Mouse (Mus musculus): Measurements from ENCODE around the gene Rag2. TPM values are rescaled to one million over a fixed set of nuclear protein-coding genes. Genes with fewer than 3 reads are reported as not detected.

Gene Rag2
- polyA plus RNA-seq (2016; fragmentation: Nextera tagmentation; extraction: Ambion mirVana): 0.22 and 0.31 TPM in 2 replicates

- Histone ChIP-seq H3K9me3 (replicated peaks) (no peaks in the 10 kb centered on the region), H3K4me2 (replicated peaks) (no peak within 1 kb of the TSS), H3K27ac (no peak within 1 kb of the TSS), H3K4me3 (no peak within 1 kb of the TSS), H3K27me3 (no peaks in the 10 kb centered on the region), H3K36me3 (no peaks in the 10 kb centered on the region), H3K9ac (no peak within 1 kb of the TSS), H3K4me1 (peaks cover 16% of the 10 kb centered on the region)
- WGBS: 59% methylated on average over 4 of the region's 4 CpGs
- ATAC-seq (ENCODE audit: low FRiP score): no peak
Observed at GRCm38 (mm10) chr2:101624526-101624925, at the start of gene Rag2. Gene Rag2 (plus strand): TSS chr2:101624718.

GRCm38 (mm10) chr2:101577243-101577642 is 47.3 kb upstream of the Rag2 start:
- H3K4me2 ChIP-seq (replicated peaks): no peak overlapping the region
- H3K4me3 ChIP-seq: no peak overlapping the region
- no peaks in the 10 kb centered on the region for H3K4me1 ChIP-seq
- no peaks in the 10 kb centered on the region for H3K27me3 ChIP-seq
- no peak overlapping the region for H3K9ac ChIP-seq
- H3K27ac ChIP-seq: no peak overlapping the region
- no peaks in the 10 kb centered on the region for H3K9me3 ChIP-seq (replicated peaks)
- ATAC-seq (ENCODE audit: low FRiP score): no peak
- WGBS: 86% methylated on average over 4 of the region's 4 CpGs
- H3K36me3 ChIP-seq: no peaks in the 10 kb centered on the region

- no peaks in the 10 kb centered on the region for H3K9me3 ChIP-seq (replicated peaks)
- no peak overlapping the region for H3K9ac ChIP-seq
- no peak for ATAC-seq (ENCODE audit: low FRiP score)
- H3K4me1 ChIP-seq: no peaks in the 10 kb centered on the region
- 82% methylated on average over 2 of the region's 2 CpGs for WGBS
- no peak overlapping the region for H3K4me3 ChIP-seq
- H3K27ac ChIP-seq: no peak overlapping the region
- H3K27me3 ChIP-seq: no peaks in the 10 kb centered on the region
- peaks cover 3% of the 10 kb centered on the region; the same call in 1 of the 2 replicates for H3K36me3 ChIP-seq
- H3K4me2 ChIP-seq (replicated peaks): no peak overlapping the region
Observed at GRCm38 (mm10) chr2:101580027-101580426, 44.5 kb upstream of the Rag2 start.

- H3K9ac ChIP-seq: no peak overlapping the region
- H3K4me3 ChIP-seq: no peak overlapping the region
- no peak overlapping the region for H3K27ac ChIP-seq
- 80% methylated on average over 1 of the region's 1 CpGs for WGBS
- H3K4me1 ChIP-seq: no peaks in the 10 kb centered on the region
- H3K36me3 ChIP-seq: peaks cover 3% of the 10 kb centered on the region; the same call in 1 of the 2 replicates
- no peaks in the 10 kb centered on the region for H3K27me3 ChIP-seq
- no peak for ATAC-seq (ENCODE audit: low FRiP score)
- no peaks in the 10 kb centered on the region for H3K9me3 ChIP-seq (replicated peaks)
- no peak overlapping the region for H3K4me2 ChIP-seq (replicated peaks)
Observed at GRCm38 (mm10) chr2:101580428-101580827, 44.1 kb upstream of the Rag2 start.

DNA sequence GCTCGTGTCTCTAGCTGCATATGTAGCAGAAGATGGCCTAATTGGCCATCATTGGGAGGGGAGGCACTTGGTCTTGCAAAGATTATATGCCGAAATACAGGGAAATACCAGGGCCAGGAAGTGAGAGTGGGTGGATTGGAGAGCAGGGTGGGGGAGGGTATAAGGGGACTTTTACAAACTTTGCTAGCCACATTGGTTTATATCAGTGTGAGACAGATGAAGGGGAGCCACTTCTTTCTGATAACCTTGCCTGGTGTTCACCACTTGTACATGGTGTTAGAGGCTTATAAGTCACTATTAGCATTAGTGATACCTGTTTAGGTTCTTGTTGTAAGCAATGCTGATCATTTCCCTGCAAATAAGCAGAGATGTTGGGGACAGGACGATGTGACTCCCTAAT is 43.5 kb upstream of the Rag2 start:
- no peak for ATAC-seq (ENCODE audit: low FRiP score)
- H3K27me3 ChIP-seq: no peaks in the 10 kb centered on the region
- 82% methylated on average over 3 of the region's 3 CpGs for WGBS
- H3K4me3 ChIP-seq: no peak overlapping the region
- H3K36me3 ChIP-seq: peaks cover 3% of the 10 kb centered on the region; the same call in 1 of the 2 replicates
- H3K4me2 ChIP-seq (replicated peaks): no peak overlapping the region
- no peaks in the 10 kb centered on the region for H3K4me1 ChIP-seq
- no peak overlapping the region for H3K27ac ChIP-seq
- no peak overlapping the region for H3K9ac ChIP-seq
- H3K9me3 ChIP-seq (replicated peaks): no peaks in the 10 kb centered on the region

DNA sequence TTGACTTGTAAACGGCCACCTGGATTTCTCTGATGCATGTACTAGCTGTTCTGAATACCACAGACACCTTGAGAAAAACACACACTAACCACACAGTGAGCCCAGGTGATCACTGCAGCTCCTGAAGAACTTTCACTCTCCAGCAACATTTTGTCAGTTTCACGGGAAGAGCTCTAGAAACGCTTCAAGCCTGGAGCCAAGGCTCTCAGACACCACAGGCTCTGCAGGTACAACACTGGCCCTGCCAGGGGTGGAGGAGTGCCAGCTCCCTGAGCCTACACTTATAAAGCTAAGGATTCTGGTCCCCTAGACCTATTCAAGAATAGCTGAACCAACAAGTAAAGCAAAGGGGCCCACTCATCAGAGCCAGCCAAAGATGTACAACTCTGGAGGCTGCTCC is 43.1 kb upstream of the Rag2 start:
- Histone ChIP-seq H3K36me3 (peaks cover 3% of the 10 kb centered on the region; the same call in 1 of the 2 replicates), H3K4me1 (no peaks in the 10 kb centered on the region), H3K27me3 (no peaks in the 10 kb centered on the region), H3K9me3 (replicated peaks) (no peaks in the 10 kb centered on the region), H3K9ac (no peak overlapping the region), H3K4me3 (no peak overlapping the region), H3K4me2 (replicated peaks) (no peak overlapping the region), H3K27ac (no peak overlapping the region)
- 93% methylated on average over 3 of the region's 3 CpGs for WGBS
- no peak for ATAC-seq (ENCODE audit: low FRiP score)

DNA sequence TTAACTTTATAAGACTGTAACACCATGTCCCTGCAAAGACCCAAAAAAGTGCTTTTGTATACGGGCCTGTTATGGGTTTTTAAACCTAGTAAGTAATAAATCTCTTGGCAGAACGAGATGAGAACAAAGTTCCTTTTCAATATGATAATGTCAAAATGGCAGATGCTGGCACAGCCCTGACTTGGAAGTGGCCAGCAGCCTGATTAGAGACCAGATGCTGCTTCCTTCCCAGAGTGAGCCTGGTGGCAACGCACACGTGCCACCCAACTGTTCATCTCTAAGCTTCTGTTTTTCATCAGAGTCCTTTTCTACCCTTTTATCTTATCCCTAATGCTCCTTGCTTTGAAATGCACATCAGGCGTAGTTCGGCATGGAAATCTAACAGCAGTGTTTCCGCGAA is 33.2 kb upstream of the Rag2 start:
- no peak overlapping the region for H3K27ac ChIP-seq

GRCm38 (mm10) chr2:101592023-101592841 is 32.3 kb upstream of the Rag2 start:
- peaks cover 25% of the 10 kb centered on the region for H3K4me1 ChIP-seq
- no peak overlapping the region for H3K9ac ChIP-seq
- ATAC-seq (ENCODE audit: low FRiP score): peak; percentile 88
- H3K4me3 ChIP-seq: no peak overlapping the region
- H3K36me3 ChIP-seq: no peaks in the 10 kb centered on the region
- H3K9me3 ChIP-seq (replicated peaks): no peaks in the 10 kb centered on the region
- WGBS: 32% methylated on average over 10 of the region's 10 CpGs
- H3K27ac ChIP-seq: peak overlapping the region; percentile 62
- no peak overlapping the region for H3K4me2 ChIP-seq (replicated peaks)
- no peaks in the 10 kb centered on the region for H3K27me3 ChIP-seq

More for the DNA sequence above, 33.2 kb upstream of the Rag2 start:
- Histone ChIP-seq H3K4me1 (peaks cover 25% of the 10 kb centered on the region), H3K9me3 (replicated peaks) (no peaks in the 10 kb centered on the region), H3K9ac (no peak overlapping the region), H3K27me3 (no peaks in the 10 kb centered on the region), H3K36me3 (no peaks in the 10 kb centered on the region), H3K4me3 (no peak overlapping the region), H3K4me2 (replicated peaks) (no peak overlapping the region)
- ATAC-seq (ENCODE audit: low FRiP score): no peak
- WGBS: 71% methylated on average over 8 of the region's 8 CpGs

DNA sequence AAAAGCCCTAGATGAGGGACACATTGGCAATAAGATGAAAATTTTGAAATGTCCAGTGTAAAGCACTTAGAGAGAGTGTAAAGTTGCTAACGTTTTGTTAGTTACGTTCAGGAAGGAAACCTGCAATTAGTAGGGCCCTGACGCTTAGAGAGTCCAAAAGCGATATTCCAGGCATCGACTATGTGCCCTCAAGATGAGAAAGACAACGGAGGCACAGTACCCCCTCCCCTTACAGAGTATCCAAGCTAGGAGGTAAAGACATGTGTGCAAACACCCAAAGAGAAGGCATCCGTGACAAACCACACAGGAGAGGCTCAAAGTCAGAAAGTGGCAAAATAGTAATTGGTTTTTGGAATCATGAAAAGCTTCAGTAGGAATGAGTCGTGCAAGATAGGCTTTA is 31.6 kb upstream of the Rag2 start:
- peak overlapping the region; percentile 62 for H3K27ac ChIP-seq
- no peaks in the 10 kb centered on the region for H3K27me3 ChIP-seq
- ATAC-seq (ENCODE audit: low FRiP score): peak; percentile 65
- 56% methylated on average over 8 of the region's 8 CpGs for WGBS
- H3K9me3 ChIP-seq (replicated peaks): no peaks in the 10 kb centered on the region
- no peak overlapping the region for H3K9ac ChIP-seq
- no peak overlapping the region for H3K4me3 ChIP-seq
- H3K4me1 ChIP-seq: peaks cover 25% of the 10 kb centered on the region
- no peaks in the 10 kb centered on the region for H3K36me3 ChIP-seq
- no peak overlapping the region for H3K4me2 ChIP-seq (replicated peaks)

DNA sequence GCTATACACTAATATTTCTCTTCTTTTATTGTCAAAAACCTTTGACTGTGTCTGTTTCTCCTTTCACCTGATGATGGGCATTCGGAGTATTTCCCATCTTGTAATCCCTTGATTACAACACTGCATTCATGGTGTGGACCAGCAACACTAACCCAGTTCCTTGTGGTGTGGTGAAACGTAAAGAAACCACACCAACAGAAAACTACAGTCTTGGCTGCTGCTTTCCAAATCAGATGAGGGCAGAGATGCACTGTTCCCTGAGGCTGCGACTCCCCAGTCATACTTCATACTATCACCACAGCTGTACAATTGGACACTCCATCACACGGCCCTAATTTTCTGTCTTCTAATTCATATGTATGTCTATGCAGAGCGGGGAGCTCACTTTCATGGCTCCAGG is 29.8 kb upstream of the Rag2 start:
- WGBS: 82% methylated on average over 5 of the region's 5 CpGs
- Histone ChIP-seq H3K4me3 (no peak overlapping the region), H3K27ac (no peak overlapping the region), H3K27me3 (no peaks in the 10 kb centered on the region), H3K4me1 (peaks cover 35% of the 10 kb centered on the region), H3K36me3 (no peaks in the 10 kb centered on the region), H3K4me2 (replicated peaks) (no peak overlapping the region), H3K9me3 (replicated peaks) (no peaks in the 10 kb centered on the region), H3K9ac (no peak overlapping the region)
- no peak for ATAC-seq (ENCODE audit: low FRiP score)

- Histone ChIP-seq H3K36me3 (no peaks in the 10 kb centered on the region), H3K27ac (no peak overlapping the region), H3K4me1 (peaks cover 22% of the 10 kb centered on the region), H3K9me3 (replicated peaks) (no peaks in the 10 kb centered on the region), H3K4me2 (replicated peaks) (no peak overlapping the region), H3K4me3 (no peak overlapping the region), H3K27me3 (no peaks in the 10 kb centered on the region), H3K9ac (no peak overlapping the region)
- ATAC-seq (ENCODE audit: low FRiP score): no peak
Observed at GRCm38 (mm10) chr2:101597186-101597585, 27.3 kb upstream of the Rag2 start.

GRCm38 (mm10) chr2:101598190-101599181 is 26.0 kb upstream of the Rag2 start:
- H3K36me3 ChIP-seq: no peaks in the 10 kb centered on the region
- no peak overlapping the region for H3K4me2 ChIP-seq (replicated peaks)
- H3K9me3 ChIP-seq (replicated peaks): no peaks in the 10 kb centered on the region
- peaks cover 11% of the 10 kb centered on the region; the same call in 1 of the 2 replicates for H3K4me1 ChIP-seq
- no peaks in the 10 kb centered on the region for H3K27me3 ChIP-seq
- no peak overlapping the region for H3K4me3 ChIP-seq
- 61% methylated on average over 13 of the region's 13 CpGs for WGBS
- peak overlapping the region; percentile 60 for H3K27ac ChIP-seq
- no peak overlapping the region for H3K9ac ChIP-seq
- peak; percentile 27; the same call in 1 of the 2 replicates for ATAC-seq (ENCODE audit: low FRiP score)

Data from hindbrain, embryonic 12.5 days (tissue).